Mouse (Mus musculus): Measurements from ENCODE around the gene Grin2b.

Grin2b gene

GRCm38 (mm10) chr6:135700717-135701345 lies 472.5 kb downstream of the Grin2b start:
- DNase-seq (ENCODE audit: low read depth, low spot score) = peak; percentile 69

GRCm38 (mm10) chr6:135692533-135692932 lies 480.8 kb downstream of the Grin2b start:
- DNase-seq (ENCODE audit: low read depth, low spot score) = no peak

GRCm38 (mm10) chr6:135691561-135691960 lies 481.8 kb downstream of the Grin2b start:
- DNase-seq (ENCODE audit: low read depth, low spot score) = peak; percentile 82

GRCm38 (mm10) chr6:135687926-135688325 lies 485.4 kb downstream of the Grin2b start:
- DNase-seq (ENCODE audit: low read depth, low spot score) = no peak

GRCm38 (mm10) chr6:135684206-135684605 lies 489.1 kb downstream of the Grin2b start:
- no peak for DNase-seq (ENCODE audit: low read depth, low spot score)

GRCm38 (mm10) chr6:135681423-135681822 lies 491.9 kb downstream of the Grin2b start:
- DNase-seq (ENCODE audit: low read depth, low spot score) = peak; percentile 61

- peak; percentile 32 for DNase-seq (ENCODE audit: low read depth, low spot score)
Measured at GRCm38 (mm10) chr6:135680105-135680710, 493.1 kb downstream of the Grin2b start.

- no peak for DNase-seq (ENCODE audit: low read depth, low spot score)
Measured at GRCm38 (mm10) chr6:135674380-135674779, 498.9 kb downstream of the Grin2b start.

GRCm38 (mm10) chr6:135672003-135672402 lies 501.3 kb downstream of the Grin2b start:
- peak; percentile 58 for DNase-seq (ENCODE audit: low read depth, low spot score)

All from ES-CJ7 (cell line).